ENCODE assay signal across 19 mouse cellular contexts in genomic region chr3:60565204-60565603, GRCm38 (mm10).
"Had no signal": no experiment of that assay in that cellular context is flagged by ENCODE, and none has a peak within 500 bp of the region (broad histone marks: within the 10 kb centered on the region; RNA-seq: fewer than 3 reads in every experiment).

No protein-coding gene starts in this region.

- H3K27me3 ChIP-seq: kidney, embryonic 15.5 days; limb, embryonic 13.5 days; liver, embryonic 12.5 days; liver, embryonic 15.5 days; lung, embryonic 15.5 days had no signal

- H3K4me2 ChIP-seq: kidney, embryonic 15.5 days; limb, embryonic 13.5 days; liver, embryonic 12.5 days; liver, embryonic 15.5 days; lung, embryonic 15.5 days; midbrain, embryonic 11.5 days had no signal

- DNase-seq: kidney, postnatal 10 days; kidney, postnatal 36 days; layer of hippocampus, adult 9-11 months; liver; lung, adult 18-20 months; lung, postnatal 10 days; lung, postnatal 36 days; midbrain, embryonic 14.5 days; thymus, adult 2 months; thymus, postnatal 14 days; thymus, postnatal 4 days had no signal

- H3K4me3 ChIP-seq: kidney, embryonic 15.5 days; limb, embryonic 10.5 days; limb, embryonic 13.5 days; liver, embryonic 12.5 days; liver, embryonic 15.5 days; lung, embryonic 15.5 days had no signal

- H3K36me3 ChIP-seq: kidney, embryonic 15.5 days; limb, embryonic 10.5 days; limb, embryonic 13.5 days; lung, embryonic 15.5 days had no signal

- ATAC-seq: liver, embryonic 12.5 days had no signal

- H3K27ac ChIP-seq: kidney, embryonic 15.5 days; limb, embryonic 10.5 days; limb, embryonic 13.5 days; liver, embryonic 12.5 days; liver, embryonic 15.5 days; lung, embryonic 15.5 days; stomach, postnatal 0 days had no signal

- H3K9ac ChIP-seq: kidney, embryonic 15.5 days; limb, embryonic 13.5 days; liver, embryonic 12.5 days; liver, embryonic 15.5 days; lung, embryonic 15.5 days had no signal

- H3K9me3 ChIP-seq: kidney, embryonic 15.5 days; limb, embryonic 10.5 days; limb, embryonic 13.5 days; liver, embryonic 12.5 days; liver, embryonic 15.5 days; lung, embryonic 15.5 days had no signal
